Mouse (Mus musculus): ENCODE measurements around the gene Unkl.

GRCm38 (mm10) chr17:25272326-25272725, 84.1 kb downstream of the Unkl start:
- TF ChIP-seq GATA1 (IDR thresholded peaks at IDR 0.05; ENCODE audit: borderline replicate concordance, low read length) (no peak), FLI1 (IDR thresholded peaks at IDR 0.05; ENCODE audit: low read length) (no peak)
